Mouse (Mus musculus): ENCODE measurements around the gene Lats2. TPM values are rescaled to one million over a fixed set of nuclear protein-coding genes. Genes with fewer than 3 reads are reported as not detected.
"Not testable (repeated sequence)": the region's sequence is repeated elsewhere in the genome, so short reads cannot be mapped to it uniquely, and the experiment has no call there.

Lats2 gene
- polyA plus RNA-seq, 1 experiment from 2014 or later, result 20.5 TPM

- under 1% methylated on average over 19 of the region's 19 CpGs for WGBS
- no peaks in the 10 kb centered on the region for H3K36me3 ChIP-seq (ENCODE audit: control insufficient read depth, insufficient read depth, low read length)
- peak; percentile 43 for ATAC-seq (replicated peaks; ENCODE audit: low FRiP score, low TSS enrichment, low read depth)
- peak overlapping the region; percentile 80 for H3K4me2 ChIP-seq (ENCODE audit: low read length)
- H3K27ac ChIP-seq (ENCODE audit: low read depth), result peak overlapping the region; percentile 91
- H3K4me3 ChIP-seq (ENCODE audit: low read depth, low read length), result peak overlapping the region; percentile 80
- DNase-seq (ENCODE audit: low spot score), result no peak
- H3K4me1 ChIP-seq (replicated peaks; ENCODE audit: control insufficient read depth, insufficient read depth, low read length), result peaks cover 9% of the 10 kb centered on the region; the same call in 1 of the 2 replicates
- H3K9ac ChIP-seq (ENCODE audit: low read length), result peak overlapping the region; percentile 81
- no peaks in the 10 kb centered on the region for H3K9me3 ChIP-seq (ENCODE audit: control insufficient read depth, low read length)
- no peaks in the 10 kb centered on the region for H3K27me3 ChIP-seq (replicated peaks; ENCODE audit: control insufficient read depth, insufficient read depth, low read length)
Observed at GRCm38 (mm10) chr14:57664311-57664821, 93.8 kb downstream of the Lats2 start.

GRCm38 (mm10) chr14:57663630-57664029, 94.6 kb downstream of the Lats2 start:
- Histone ChIP-seq H3K36me3 (ENCODE audit: control insufficient read depth, insufficient read depth, low read length) (no peaks in the 10 kb centered on the region), H3K9ac (ENCODE audit: low read length) (peak overlapping the region; percentile 81; the same call in 1 of the 2 replicates), H3K27ac (ENCODE audit: low read depth) (no peak overlapping the region), H3K4me2 (ENCODE audit: low read length) (peak overlapping the region; percentile 80), H3K27me3 (replicated peaks; ENCODE audit: control insufficient read depth, insufficient read depth, low read length) (no peaks in the 10 kb centered on the region), H3K9me3 (ENCODE audit: control insufficient read depth, low read length) (no peaks in the 10 kb centered on the region), H3K4me3 (ENCODE audit: low read depth, low read length) (peak overlapping the region; percentile 80), H3K4me1 (replicated peaks; ENCODE audit: control insufficient read depth, insufficient read depth, low read length) (peaks cover 9% of the 10 kb centered on the region; the same call in 1 of the 2 replicates)
- ATAC-seq (replicated peaks; ENCODE audit: low FRiP score, low TSS enrichment, low read depth) (no peak), DNase-seq (ENCODE audit: low spot score) (no peak)
- 41% methylated on average over 1 of the region's 1 CpGs for WGBS

- WGBS, result 96% methylated on average over 4 of the region's 4 CpGs
- ATAC-seq (replicated peaks; ENCODE audit: low FRiP score, low TSS enrichment, low read depth), result no peak
- no peak overlapping the region for H3K4me3 ChIP-seq (ENCODE audit: low read depth, low read length)
Observed at GRCm38 (mm10) chr14:57658301-57658700, 99.9 kb downstream of the Lats2 start.

GRCm38 (mm10) chr14:57657500-57657899, 100.7 kb downstream of the Lats2 start:
- no peaks in the 10 kb centered on the region for H3K9me3 ChIP-seq (ENCODE audit: control insufficient read depth, low read length)
- H3K4me2 ChIP-seq (ENCODE audit: low read length), result no peak overlapping the region
- no peaks in the 10 kb centered on the region for H3K27me3 ChIP-seq (replicated peaks; ENCODE audit: control insufficient read depth, insufficient read depth, low read length)
- H3K4me3 ChIP-seq (ENCODE audit: low read depth, low read length), result no peak overlapping the region
- no peak for ATAC-seq (replicated peaks; ENCODE audit: low FRiP score, low TSS enrichment, low read depth)
- H3K27ac ChIP-seq (ENCODE audit: low read depth), result no peak overlapping the region
- H3K4me1 ChIP-seq (replicated peaks; ENCODE audit: control insufficient read depth, insufficient read depth, low read length), result no peaks in the 10 kb centered on the region
- DNase-seq (ENCODE audit: low spot score), result no peak
- H3K36me3 ChIP-seq (ENCODE audit: control insufficient read depth, insufficient read depth, low read length), result no peaks in the 10 kb centered on the region
- no peak overlapping the region for H3K9ac ChIP-seq (ENCODE audit: low read length)
- 100% methylated on average over 2 of the region's 2 CpGs for WGBS

More at GRCm38 (mm10) chr14:57658301-57658700, 99.9 kb downstream of the Lats2 start:
- H3K4me1 ChIP-seq (replicated peaks; ENCODE audit: control insufficient read depth, insufficient read depth, low read length), result 0 out of 2 replicates have a peak, but pooled peaks cover 4% of the 10 kb centered on the region
- no peak overlapping the region for H3K27ac ChIP-seq (ENCODE audit: low read depth)
- no peak overlapping the region for H3K9ac ChIP-seq (ENCODE audit: low read length)
- H3K27me3 ChIP-seq (replicated peaks; ENCODE audit: control insufficient read depth, insufficient read depth, low read length), result no peaks in the 10 kb centered on the region
- H3K9me3 ChIP-seq (ENCODE audit: control insufficient read depth, low read length), result no peaks in the 10 kb centered on the region
- no peaks in the 10 kb centered on the region for H3K36me3 ChIP-seq (ENCODE audit: control insufficient read depth, insufficient read depth, low read length)
- no peak for DNase-seq (ENCODE audit: low spot score)
- no peak overlapping the region for H3K4me2 ChIP-seq (ENCODE audit: low read length)

- DNase-seq (ENCODE audit: low spot score); H3K36me3 ChIP-seq (ENCODE audit: control insufficient read depth, insufficient read depth, low read length); H3K27ac ChIP-seq (ENCODE audit: low read depth); H3K4me2 ChIP-seq (ENCODE audit: low read length); H3K27me3 ChIP-seq (replicated peaks; ENCODE audit: control insufficient read depth, insufficient read depth, low read length); H3K9me3 ChIP-seq (ENCODE audit: control insufficient read depth, low read length); ATAC-seq (replicated peaks; ENCODE audit: low FRiP score, low TSS enrichment, low read depth); H3K9ac ChIP-seq (ENCODE audit: low read length); H3K4me3 ChIP-seq (ENCODE audit: low read depth, low read length); H3K4me1 ChIP-seq (replicated peaks; ENCODE audit: control insufficient read depth, insufficient read depth, low read length): not testable (repeated sequence)
- 99% methylated on average over 3 of the region's 3 CpGs for WGBS
Observed at GRCm38 (mm10) chr14:57656519-57656918, 101.7 kb downstream of the Lats2 start.

- H3K4me1 ChIP-seq (replicated peaks; ENCODE audit: control insufficient read depth, insufficient read depth, low read length), result no peaks in the 10 kb centered on the region
- H3K9ac ChIP-seq (ENCODE audit: low read length), result no peak overlapping the region
- H3K27me3 ChIP-seq (replicated peaks; ENCODE audit: control insufficient read depth, insufficient read depth, low read length), result no peaks in the 10 kb centered on the region
- no peaks in the 10 kb centered on the region for H3K9me3 ChIP-seq (ENCODE audit: control insufficient read depth, low read length)
- DNase-seq (ENCODE audit: low spot score), result no peak
- peaks cover 3% of the 10 kb centered on the region; the same call in 1 of the 2 replicates for H3K36me3 ChIP-seq (ENCODE audit: control insufficient read depth, insufficient read depth, low read length)
- H3K4me3 ChIP-seq (ENCODE audit: low read depth, low read length), result no peak overlapping the region
- H3K4me2 ChIP-seq (ENCODE audit: low read length), result no peak overlapping the region
- no peak for ATAC-seq (replicated peaks; ENCODE audit: low FRiP score, low TSS enrichment, low read depth)
- H3K27ac ChIP-seq (ENCODE audit: low read depth), result no peak overlapping the region
Observed at GRCm38 (mm10) chr14:57649501-57649900, 108.7 kb downstream of the Lats2 start.

- peaks cover 16% of the 10 kb centered on the region for H3K36me3 ChIP-seq (ENCODE audit: control insufficient read depth, insufficient read depth, low read length)
- H3K4me2 ChIP-seq (ENCODE audit: low read length), result no peak overlapping the region
- no peak overlapping the region for H3K4me3 ChIP-seq (ENCODE audit: low read depth, low read length)
- H3K9me3 ChIP-seq (ENCODE audit: control insufficient read depth, low read length), result no peaks in the 10 kb centered on the region
- H3K9ac ChIP-seq (ENCODE audit: low read length), result no peak overlapping the region
- DNase-seq (ENCODE audit: low spot score), result no peak
- WGBS, result 79% methylated on average over 4 of the region's 4 CpGs
- H3K27me3 ChIP-seq (replicated peaks; ENCODE audit: control insufficient read depth, insufficient read depth, low read length), result no peaks in the 10 kb centered on the region
- H3K4me1 ChIP-seq (replicated peaks; ENCODE audit: control insufficient read depth, insufficient read depth, low read length), result no peaks in the 10 kb centered on the region
- no peak overlapping the region for H3K27ac ChIP-seq (ENCODE audit: low read depth)
- no peak for ATAC-seq (replicated peaks; ENCODE audit: low FRiP score, low TSS enrichment, low read depth)
Observed at GRCm38 (mm10) chr14:57646155-57646554, 112.0 kb downstream of the Lats2 start.

Small RNAs within 50 kb of the gene (microRNA-seq; reads per million reads assigned to microRNA genes)
- 0.42 reads per million for gene Mir3077

Other genes starting within 250 kb of the Lats2 start
- gene Il17d, start 233.6 kb downstream of the Lats2 start, polyA plus RNA-seq (2014; fragmentation: Nextera tagmentation; extraction: Ambion mirVana), result 4.7 and 5.4 TPM in 2 replicates
- 106 and 111 TPM in 2 replicates for gene Eef1akmt1, start 186.8 kb downstream of the Lats2 start, polyA plus RNA-seq (2014; fragmentation: Nextera tagmentation; extraction: Ambion mirVana)
- 34.9 and 37.6 TPM in 2 replicates for gene Xpo4, start 93.0 kb downstream of the Lats2 start, polyA plus RNA-seq (2014; fragmentation: Nextera tagmentation; extraction: Ambion mirVana)
- gene Gm49361, start 12.3 kb downstream of the Lats2 start, polyA plus RNA-seq (2014; fragmentation: Nextera tagmentation; extraction: Ambion mirVana), result not detected in 2 replicates
- 18.2 and 31.9 TPM in 2 replicates for gene Sap18, start 39.8 kb upstream of the Lats2 start, polyA plus RNA-seq (2014; fragmentation: Nextera tagmentation; extraction: Ambion mirVana)
- 30.2 and 32.5 TPM in 2 replicates for gene Ska3, start 67.8 kb upstream of the Lats2 start, polyA plus RNA-seq (2014; fragmentation: Nextera tagmentation; extraction: Ambion mirVana)
- gene Mrpl57, start 67.8 kb upstream of the Lats2 start, polyA plus RNA-seq (2014; fragmentation: Nextera tagmentation; extraction: Ambion mirVana), result 192 and 199 TPM in 2 replicates
- 56.9 and 63.6 TPM in 2 replicates for gene Zdhhc20, start 131.9 kb upstream of the Lats2 start, polyA plus RNA-seq (2014; fragmentation: Nextera tagmentation; extraction: Ambion mirVana)
- 51.4 and 53.4 TPM in 2 replicates for gene Micu2, start 240.9 kb upstream of the Lats2 start, polyA plus RNA-seq (2014; fragmentation: Nextera tagmentation; extraction: Ambion mirVana)